Mouse (Mus musculus) frontal cortex, postnatal 14 days (tissue): ENCODE data around the gene Snx21.
"Not testable (repeated sequence)": the region's sequence is repeated elsewhere in the genome, so short reads cannot be mapped to it uniquely, and the experiment has no call there.

Experiments used
- DNase-seq, 2 experiments: peaks; one replicate each; pipeline ENCODE4 v3.0.0; 2022; ENCODE audit warnings: low spot score in 2 of 2

The Snx21 gene

DNA sequence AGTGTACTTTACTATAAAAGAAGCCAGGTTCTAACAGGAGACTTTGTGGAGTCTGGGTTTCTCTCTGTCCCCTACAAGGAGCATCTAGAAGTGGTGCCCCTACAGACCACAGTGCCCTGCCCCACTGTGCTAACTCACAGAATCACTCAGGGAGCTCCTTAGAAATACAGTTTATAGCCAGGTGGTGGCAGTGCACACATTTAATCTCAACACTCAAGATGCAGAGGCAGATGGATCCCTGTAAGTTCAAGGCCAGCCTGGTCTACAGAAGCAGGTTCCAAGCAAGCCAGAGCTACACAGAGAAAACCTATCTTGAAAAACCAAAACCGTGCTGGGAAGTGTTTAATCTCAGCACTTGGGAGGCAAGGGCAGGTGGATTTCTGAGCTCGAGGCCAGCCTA is 8.1 kb downstream of the Snx21 start:
- DNase-seq, result no peak

DNA sequence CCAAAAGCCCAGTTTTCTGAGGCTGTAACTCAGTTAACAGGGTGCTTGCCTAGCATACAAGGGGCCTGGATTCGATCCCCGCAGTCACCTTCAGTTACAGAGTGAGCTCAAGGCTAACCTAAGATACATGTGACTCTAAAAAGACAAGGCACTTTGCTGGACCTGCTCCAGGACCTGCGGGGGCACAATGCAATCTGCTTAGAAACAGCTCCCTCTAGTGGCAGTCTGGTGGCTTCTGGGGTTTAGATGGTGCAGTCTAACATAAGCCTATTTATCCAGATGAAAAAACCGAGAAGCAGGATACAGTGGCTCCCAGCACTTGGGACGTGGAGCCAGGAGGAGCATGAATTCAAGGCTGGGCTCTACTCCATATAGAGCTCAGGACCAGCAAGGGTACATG is 8.7 kb downstream of the Snx21 start:
- DNase-seq, result peak; percentile 72 to 79

DNA sequence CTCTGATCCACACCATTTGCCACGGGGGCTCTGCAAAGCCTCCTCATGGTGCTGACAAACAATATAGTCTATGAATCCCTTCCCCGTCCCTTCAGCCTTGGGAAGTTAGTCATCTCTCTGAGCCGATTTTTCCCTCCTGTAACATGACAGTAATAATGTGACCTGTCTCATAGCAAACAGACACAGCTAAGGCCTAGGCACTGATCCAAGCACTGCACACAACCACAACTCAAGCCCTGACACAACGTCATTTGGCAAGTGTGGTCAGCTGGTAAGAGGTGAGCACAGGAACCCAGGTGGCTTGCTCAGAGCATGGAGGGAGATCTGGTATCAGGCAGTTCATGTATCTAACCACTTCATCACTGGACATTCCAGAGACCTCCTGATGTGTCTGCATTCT is 10.2 kb downstream of the Snx21 start:
- no peak for DNase-seq

DNA sequence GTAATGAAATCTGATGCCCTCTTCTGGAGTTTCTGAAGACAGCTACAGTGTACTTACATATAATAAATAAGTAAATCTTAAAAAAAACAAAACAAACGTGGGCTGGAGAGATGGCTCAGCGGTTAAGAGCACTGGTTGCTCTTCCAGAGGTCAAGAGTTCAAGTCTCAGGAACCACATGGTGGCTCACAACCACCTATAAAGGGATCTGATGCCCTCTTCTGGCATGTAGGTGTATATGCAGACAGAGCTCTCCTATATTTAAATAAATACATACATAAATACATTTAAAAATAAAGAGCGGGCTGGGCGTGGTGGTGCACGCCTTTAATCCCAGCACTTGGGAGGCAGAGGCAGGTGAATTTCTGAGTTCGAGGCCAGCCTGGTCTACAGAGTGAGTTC is 12.9 kb downstream of the Snx21 start:
- not testable (repeated sequence) for DNase-seq

DNA sequence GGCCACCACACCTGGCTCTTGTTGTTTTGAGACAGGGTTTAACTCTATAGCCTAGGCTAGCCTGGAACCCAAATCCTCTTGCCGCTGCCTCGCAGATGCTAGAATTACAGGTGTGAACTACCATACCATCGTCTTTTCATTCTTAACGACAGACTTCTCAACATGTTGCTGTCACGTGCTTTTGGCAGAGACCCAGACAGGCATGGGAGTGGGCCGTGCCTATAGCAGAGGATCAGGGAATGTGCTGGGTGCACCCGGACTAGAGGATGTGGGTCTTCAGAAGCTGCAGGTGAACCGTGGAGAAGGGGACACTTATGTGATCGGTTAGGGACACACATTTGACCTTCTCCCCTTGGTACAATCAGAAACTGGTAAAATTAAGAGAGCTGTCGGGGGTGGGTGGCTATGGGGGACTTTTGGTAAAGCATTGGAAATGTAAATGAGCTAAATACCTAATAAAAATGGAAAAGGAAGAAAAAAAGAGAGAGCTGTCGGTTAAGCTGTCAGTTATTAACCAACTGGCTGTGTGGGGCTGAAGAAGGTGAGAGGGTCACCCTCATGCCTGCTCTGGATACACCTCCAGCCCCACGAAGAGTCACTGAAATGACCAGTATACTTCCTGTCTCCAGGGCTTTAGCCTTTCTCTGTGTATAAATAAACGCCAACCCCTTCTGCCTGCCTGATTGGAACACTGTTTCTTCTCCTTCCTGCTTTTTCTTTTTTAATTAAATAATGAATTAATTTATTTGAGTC is 14.8 kb downstream of the Snx21 start:
- no peak for DNase-seq

DNA sequence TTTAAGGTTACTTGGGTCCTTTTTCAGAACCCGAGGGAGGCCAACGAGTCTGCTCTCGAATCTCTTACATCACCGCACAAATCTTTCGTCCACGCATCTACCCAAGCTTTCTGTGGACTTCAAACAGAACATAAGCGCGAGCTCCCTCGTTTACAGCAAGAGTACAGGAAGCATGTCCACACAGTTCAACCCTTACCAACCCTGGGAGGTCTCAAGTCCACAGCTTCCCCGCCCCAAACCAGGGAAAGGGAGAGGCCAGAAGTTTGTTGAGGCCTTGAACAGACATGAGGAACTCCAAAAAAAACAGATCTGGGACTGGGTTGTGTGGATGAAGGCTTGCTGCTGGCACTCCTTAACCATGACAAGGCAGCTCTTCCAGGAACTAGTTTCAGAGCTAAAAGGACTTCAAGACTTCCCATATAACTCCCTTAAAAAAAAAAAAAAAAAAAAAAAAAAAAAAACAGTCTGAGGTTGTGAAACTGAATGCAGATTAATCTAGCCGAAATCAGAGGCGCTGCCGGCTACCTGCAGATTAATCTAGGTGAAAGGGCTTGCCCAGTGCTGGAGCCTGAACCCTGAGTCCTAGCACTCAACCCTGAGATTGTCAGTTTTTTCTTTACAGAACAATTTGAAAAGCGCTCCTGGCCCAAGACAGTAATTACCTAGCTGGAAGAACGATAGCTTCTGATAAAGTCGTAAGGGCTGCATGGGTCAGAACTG is 17.7 kb downstream of the Snx21 start:
- DNase-seq, result no peak

DNA sequence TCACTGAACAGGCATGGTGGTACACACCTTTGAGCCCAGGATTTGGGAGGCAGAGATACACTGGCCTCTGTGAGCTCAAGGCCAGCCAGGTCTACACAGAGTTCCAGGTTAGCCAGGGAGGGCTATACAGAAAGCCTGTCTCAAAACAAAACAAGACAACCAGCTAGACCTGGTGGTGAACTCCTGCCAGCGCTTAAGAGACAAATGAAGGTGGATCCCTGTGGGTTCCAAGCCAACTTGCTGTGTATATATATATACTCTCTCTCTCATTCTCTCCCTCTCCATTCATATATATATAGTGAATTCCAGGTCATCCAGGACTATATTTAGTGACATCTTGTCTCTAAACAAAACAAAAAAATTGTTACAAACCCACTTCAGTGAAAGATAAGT is 18.3 kb downstream of the Snx21 start:
- DNase-seq, result no peak

DNA sequence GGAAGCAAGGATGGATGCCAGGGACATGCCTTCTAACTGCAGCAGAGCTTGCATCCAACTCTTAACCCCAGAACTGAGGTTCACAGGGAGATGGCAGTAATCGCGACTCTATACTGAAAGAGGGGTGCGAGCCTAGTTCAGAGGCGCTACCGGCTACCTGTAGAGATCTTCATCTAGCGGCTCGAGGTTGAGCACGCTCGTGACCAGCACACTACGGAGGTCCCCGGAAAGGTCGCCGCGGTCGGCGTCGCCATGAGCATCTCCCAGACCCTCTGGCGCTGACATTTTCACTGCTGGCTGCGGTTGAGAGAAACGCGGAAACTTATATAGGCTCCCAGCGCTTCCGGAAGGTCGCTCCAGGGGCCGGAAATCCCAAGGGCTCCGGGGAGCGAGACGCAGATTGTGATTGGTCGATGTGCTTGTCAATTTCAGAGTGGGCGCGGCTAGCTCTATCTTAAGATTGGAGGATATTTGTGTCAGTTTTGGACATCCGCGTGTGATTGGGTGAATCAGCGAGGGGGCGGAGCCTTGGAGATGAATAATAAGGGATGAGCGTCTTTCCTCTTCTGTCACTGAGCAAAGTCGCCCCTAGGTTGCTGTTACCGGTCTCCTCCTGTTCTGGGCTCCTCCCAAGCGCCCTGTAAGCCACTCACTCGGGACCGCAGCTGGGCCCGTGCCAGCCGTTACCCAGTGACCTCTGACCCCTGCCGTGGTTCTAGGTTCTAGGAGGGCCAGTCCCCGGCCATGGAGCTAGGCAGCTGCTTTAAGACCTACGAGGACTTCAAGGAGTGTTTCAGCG is 19.1 kb downstream of the Snx21 start, which contains the start of the genes Acot8 and Zswim3:
TSS of gene Acot8 (minus strand) at position 350 of the 799 bp plus-strand sequence.
TSS of gene Zswim3 (plus strand) at position 566 of the 799 bp plus-strand sequence.
- peak; percentile 98 to 99 for DNase-seq

DNA sequence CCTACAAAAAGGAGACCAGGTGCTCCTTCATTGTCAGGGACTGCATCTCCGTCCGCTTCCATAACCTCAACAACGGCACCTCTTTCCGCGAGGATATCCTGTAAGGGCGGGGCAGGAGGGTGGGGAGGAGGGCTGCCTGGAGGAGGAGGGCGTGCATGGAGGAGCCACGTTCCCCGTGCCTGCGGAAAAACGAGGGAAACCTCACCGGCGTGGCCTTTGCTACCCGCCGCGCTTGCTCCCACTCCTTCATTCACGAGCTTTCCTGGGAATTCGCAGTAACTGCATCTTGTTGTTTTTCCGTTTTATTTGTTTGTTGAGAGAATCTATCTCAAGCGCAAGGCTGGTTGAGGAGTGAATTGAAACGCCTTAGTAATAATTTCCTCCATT is 19.7 kb downstream of the Snx21 start:
- no peak for DNase-seq

DNA sequence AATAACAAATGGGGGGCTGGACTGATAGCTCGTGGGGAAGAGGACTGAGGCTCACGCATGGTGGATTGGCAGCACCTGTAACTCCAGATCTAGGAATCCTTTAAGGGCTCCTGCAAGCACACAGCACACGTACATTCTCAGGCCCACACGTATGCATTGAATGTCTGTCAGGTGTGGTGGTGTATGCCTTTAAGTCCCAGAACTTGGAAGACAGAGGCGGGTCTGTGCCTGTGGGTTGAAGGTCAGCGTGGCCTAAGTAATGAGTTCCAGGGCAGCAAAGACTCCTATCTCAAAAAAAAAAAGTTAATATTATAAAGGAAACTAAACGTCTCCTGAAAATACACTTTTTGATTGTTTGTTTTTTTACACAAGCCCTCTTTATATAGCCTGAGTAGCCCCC is 21.0 kb downstream of the Snx21 start:
- DNase-seq, result no peak

DNA sequence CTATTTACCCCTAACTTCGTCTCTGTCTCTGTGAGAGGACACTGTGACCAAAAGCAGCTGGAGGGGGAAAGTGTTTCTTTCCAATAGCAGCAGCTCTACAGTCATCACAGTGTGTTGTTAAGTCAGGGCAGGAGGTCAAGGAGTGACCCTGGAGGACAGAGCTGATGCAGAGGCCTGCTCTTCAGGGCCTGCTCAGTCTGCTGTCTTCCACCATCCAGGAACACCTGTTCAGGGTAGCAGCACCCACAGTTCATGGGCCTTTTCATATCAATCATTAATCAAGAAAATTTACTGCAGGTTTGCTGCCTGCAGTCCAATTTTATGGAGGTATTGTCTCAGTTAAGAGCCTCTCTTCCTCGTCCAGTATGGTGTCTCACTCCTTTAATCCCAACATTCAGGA is 27.9 kb downstream of the Snx21 start:
- DNase-seq, result no peak

DNA sequence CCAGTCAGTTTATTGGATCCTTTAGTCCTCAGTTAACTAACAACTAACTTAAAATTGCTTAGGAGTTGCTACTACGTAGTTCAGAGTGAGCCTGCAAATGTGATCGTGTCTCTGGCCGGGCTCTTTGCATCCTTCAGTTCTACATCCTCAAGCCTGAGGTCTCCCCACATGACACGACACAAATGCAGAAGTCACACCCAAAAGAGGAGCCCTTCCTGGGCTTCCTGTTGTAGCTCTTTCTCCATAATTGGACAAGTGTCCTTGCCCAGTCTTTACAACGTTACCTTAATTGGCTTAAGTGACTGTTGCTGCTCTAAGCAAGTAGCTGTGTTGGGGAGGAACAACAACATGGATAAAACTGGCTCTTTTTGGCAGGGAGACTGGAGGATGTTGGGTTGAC is 29.7 kb downstream of the Snx21 start:
- DNase-seq, result no peak

DNA sequence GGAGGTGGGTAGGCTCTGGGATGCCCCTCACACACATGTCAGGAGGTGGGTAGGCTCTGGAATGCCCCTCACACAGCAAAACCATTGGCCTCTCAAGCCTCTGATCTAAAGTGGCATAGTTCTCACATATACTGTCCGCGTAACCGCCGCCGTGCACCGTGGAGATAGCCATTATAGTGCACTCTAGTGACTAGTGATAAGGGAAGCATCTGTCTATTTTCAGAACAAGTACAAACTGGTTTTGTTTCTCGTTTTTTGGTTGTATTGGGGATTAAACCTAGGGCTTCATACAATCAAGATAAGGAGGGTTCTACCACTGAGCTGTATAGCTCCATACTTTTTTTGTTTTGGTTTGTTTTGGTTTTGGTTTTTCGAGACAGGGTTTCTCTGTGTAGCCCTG is 30.2 kb downstream of the Snx21 start:
- no peak for DNase-seq

DNA sequence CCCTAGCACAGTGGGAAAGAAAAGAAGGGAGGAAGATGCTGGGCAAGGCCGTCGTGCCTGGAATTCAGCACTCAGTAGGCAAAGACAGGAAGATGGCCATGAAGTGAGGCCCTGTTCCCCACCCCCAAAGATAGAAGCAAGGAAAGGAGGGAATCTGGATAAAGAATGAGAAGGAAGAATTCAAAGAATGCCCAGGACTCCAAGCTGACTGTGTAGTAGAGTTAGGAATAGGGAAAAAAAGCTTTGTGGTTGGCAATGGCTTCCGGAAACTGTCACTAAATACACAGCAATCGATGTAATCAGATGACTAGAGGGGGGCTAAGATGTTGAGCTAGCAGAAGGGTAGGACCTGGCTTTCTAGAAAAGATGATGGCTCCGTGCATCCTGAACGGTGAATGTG is 31.6 kb downstream of the Snx21 start:
- DNase-seq, result no peak

DNA sequence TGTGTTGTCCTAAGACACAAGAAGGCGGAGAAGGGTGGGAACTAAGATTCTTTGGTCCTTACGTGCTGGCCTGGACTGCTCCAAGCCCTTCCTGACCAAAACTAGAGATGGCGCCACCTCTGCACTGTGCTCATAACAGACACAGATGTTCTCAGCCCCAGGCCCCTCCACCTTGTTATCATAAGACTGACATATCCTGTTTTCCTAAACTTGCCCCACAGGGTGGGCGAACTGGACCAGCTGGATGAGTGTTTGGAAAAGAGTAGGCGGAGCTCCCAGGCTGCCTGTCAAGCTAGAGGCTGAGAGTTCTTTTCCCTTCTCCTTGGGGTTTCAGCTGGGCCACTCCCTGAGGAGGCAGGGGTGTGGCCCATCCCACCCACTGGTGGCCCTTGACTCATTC is 32.1 kb downstream of the Snx21 start:
- DNase-seq, result no peak

DNA sequence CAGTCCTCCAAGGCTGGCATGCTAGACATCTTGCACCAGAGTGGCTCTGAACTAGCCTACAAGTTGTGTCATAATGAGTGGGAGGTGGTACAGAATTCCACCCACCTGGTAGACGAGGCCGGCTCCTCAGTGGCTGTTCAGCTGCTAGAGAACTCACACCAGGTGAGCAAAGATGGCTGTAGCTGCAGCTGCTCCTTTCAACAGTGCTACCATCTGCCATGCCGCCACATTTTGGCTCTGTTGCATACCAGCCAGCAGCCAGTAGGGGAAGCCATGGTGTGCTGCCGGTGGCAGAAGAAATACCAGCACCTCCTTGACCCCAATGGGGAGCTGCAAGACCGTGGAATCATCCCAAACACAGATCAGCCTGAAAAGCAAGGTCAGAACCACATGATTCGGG is 35.4 kb downstream of the Snx21 start:
- DNase-seq, result no peak

DNA sequence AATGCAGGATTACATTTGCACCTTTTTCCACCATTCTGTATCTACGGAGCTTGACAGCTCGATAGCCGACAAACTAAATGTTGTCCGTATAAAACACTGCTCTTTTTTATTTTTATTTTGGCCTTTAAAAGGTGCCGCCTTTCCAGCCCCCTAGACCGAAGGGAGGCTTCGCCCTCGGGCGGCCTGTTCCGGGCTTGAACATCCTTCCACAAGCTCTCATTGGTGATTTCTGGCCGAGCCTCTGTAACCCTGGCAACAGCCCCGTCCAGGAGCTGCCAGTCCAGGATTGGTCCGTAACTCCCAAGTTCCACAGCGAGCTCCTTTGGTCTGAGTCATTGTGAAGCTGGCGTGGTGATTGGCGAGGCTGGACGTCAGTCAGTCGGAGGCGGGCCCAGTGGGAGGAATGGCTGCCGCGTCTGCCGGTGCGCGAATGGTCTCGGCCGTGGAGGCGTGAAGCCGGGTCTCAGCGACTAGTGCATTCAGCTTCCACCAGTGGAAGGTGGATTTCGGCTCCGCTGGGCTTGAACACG is 37.1 kb downstream of the Snx21 start, which contains the start of gene Zswim1:
TSS of gene Zswim1 (plus strand) at position 51 of the 530 bp plus-strand sequence.
- DNase-seq, result peak; percentile 99 to 100

DNA sequence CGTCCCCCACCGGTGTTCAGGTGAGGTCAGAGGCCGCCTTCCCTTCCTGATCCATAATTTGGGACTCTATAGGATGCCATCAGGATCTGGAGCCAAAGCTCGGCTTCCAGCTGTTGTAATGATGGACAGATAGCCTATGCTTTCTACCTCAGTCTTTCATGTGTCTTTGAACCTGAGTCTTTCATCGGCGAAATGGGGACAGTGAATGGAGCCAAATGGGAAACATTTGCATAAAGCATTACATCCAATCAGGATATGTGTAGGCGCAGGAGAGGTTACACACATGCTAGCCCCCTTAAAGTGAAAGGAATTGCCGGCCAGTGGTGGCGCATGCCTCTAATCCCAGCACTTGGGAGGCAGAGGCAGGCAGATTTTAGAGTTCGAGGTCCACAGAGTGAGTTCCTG is 37.6 kb downstream of the Snx21 start:
- DNase-seq, result no peak

DNA sequence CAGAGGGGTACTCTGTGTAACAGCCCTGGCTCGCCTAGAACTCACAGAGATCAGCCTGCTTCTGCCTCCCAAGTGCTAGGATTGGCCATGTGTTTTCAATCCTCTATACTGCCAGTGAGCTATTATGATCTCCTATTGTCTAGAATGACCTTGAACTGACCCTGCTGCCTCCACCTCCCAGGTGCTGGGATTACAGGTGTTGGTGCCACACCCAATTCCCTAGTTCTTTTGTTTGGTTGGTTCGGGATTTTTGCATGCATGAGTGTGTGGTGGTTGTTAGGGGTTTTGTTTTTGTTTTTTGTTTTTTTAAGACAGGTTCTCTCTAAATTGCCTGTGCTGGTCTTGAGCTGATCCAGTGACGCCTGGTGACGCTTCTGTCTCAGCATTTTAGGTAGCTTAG is 38.3 kb downstream of the Snx21 start:
- DNase-seq, result no peak

DNA sequence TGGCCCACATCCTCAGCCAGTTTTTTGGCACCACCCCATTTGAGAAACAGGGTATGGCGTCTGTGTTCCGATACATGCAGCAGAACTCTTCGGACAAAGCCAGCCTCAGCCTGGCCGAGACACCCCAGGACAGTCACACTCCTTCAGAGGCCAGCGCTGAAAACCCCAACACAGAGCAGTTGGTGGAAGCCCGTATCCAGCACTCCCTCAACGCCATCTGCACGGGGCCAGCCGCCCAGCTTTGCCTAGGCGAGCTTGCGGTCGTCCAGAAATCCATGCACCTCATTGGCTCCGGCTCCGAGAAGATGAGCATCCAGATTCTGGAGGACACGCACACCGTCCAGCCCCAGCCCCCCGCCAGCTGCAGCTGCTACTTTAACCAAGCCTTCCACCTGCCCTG is 39.9 kb downstream of the Snx21 start:
- DNase-seq, result no peak

DNA sequence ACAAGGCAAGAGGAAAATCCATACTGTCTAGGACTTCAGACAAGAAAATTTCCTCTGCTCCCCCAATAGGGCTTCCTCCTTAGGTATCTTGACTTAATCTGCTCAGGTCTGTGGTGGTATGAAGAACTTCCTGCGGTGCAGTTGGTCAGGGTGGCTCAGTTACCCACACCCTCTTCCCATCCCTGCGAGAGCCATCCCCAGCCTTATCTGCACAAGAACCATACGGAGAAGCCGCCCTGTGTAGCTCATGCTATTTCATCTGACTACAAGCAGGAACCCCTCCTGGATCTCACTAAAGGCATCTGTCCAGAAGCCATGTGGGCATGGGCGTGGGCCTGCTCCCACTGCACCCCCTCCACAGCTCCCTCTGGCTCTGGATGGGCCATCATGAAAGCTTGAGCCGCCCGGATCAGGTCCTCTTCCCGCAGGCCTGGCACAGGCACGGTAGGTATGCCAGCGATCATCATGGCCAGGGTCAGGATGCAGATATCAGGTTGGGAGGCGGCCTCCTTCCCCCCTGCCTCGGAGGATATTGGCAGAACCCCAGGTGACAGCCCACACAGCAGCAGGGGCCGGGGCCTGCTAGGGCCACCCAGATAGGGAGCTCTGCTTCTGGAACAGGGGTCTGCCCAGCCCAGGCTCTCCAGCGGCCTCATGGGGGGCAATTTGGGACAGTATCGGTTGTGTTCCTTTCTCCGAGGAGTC is 41.7 kb downstream of the Snx21 start:
- DNase-seq, result no peak

DNA sequence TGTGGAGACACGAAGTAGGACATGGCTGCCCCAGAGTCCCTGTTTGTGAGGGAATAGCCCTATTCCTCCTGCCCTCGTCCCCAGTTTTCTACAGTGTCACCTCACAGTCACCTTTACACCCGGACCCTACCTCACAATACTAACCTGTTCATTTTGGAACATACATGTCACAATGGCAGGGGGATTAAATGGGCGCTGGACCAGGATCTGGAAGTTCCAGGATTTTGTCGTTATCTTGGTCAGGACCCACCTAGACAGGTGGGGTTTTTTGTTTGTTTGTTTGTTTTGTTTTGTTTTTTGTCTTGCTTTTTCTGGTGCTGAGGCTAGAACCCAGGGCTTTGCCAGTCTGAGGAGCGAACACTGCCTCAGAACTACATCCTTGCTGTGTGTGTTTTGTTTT is 42.8 kb downstream of the Snx21 start, which contains the start of gene Spata25:
TSS of gene Spata25 (minus strand) at position 101 of the 400 bp plus-strand sequence.
- DNase-seq, result no peak
